Mouse (Mus musculus): ENCODE data around the gene Gm19668.

DNA sequence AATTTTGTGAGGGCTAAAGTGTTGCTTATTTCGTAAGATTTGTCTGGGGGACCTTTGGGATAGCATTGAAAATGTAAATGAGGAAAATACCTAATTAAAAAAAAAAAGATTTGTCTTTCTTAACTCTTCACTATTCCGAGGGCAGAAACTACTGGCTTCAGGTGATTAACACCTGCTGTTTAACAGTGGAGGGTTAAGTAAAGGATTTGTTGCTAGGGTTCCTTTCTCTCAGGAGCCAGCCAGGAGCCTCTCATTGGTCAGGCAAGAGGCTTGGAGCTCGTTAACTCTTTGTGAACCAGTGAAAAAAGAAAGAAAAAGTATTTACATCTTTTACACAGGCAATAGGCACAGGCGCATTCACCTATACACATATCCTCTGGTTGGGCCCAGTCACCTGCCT is 20.3 kb upstream of the Gm19668 start:
- TF ChIP-seq CTCF (IDR thresholded peaks at IDR 0.05; ENCODE audit: borderline replicate concordance, control insufficient read depth, extremely low read depth, insufficient read depth, low read length, poor library complexity) (no peak), POLR2A (IDR thresholded peaks at IDR 0.05; ENCODE audit: control insufficient read depth, extremely low read depth, insufficient read depth, low read length, poor library complexity) (no peak)

Measured in thymus, adult 2 months (tissue).